Mouse (Mus musculus): ENCODE measurements around the gene Tex21.

GRCm38 (mm10) chr12:76288494-76288893 is 41.9 kb upstream of the Tex21 start:
- TF ChIP-seq CTCF (IDR thresholded peaks at IDR 0.05; ENCODE audit: extremely low read depth, insufficient read length, insufficient replicate concordance, low read depth, low read length) (no peak), POLR2A (IDR thresholded peaks at IDR 0.05; ENCODE audit: low read depth, low read length) (no peak)
